Mouse (Mus musculus): Measurements from ENCODE around the gene Haus2.

Gene Haus2

GRCm38 (mm10) chr2:120619538-120619937 is 10.4 kb downstream of the Haus2 start:
- DNase-seq = no peak

- no peak for DNase-seq
Observed at GRCm38 (mm10) chr2:120622920-120623319, 13.7 kb downstream of the Haus2 start.

- no peak for DNase-seq
Observed at GRCm38 (mm10) chr2:120628076-120628865, 19.1 kb downstream of the Haus2 start.

GRCm38 (mm10) chr2:120628886-120629735 is 19.9 kb downstream of the Haus2 start, which contains the start of gene Stard9:
TSS of gene Stard9 (plus strand) at chr2:120629121.
- peak; percentile 100 for DNase-seq

- DNase-seq = peak; percentile 94
Observed at GRCm38 (mm10) chr2:120630246-120630645, 21.1 kb downstream of the Haus2 start.

GRCm38 (mm10) chr2:120630655-120631054 is 21.5 kb downstream of the Haus2 start:
- DNase-seq = no peak

- DNase-seq = no peak
Observed at GRCm38 (mm10) chr2:120631521-120631920, 22.3 kb downstream of the Haus2 start.

- DNase-seq = peak; percentile 98
Observed at GRCm38 (mm10) chr2:120631957-120632356, 22.8 kb downstream of the Haus2 start.

- DNase-seq = peak; percentile 46
Observed at GRCm38 (mm10) chr2:120640835-120641234, 31.7 kb downstream of the Haus2 start.

- DNase-seq = peak; percentile 99
Observed at GRCm38 (mm10) chr2:120643836-120644235, 34.7 kb downstream of the Haus2 start.

GRCm38 (mm10) chr2:120646777-120647176 is 37.6 kb downstream of the Haus2 start:
- peak; percentile 95 for DNase-seq

GRCm38 (mm10) chr2:120652256-120652924 is 43.2 kb downstream of the Haus2 start:
- DNase-seq = peak; percentile 87

GRCm38 (mm10) chr2:120652925-120653284 is 43.7 kb downstream of the Haus2 start:
- peak; percentile 89 for DNase-seq

- DNase-seq = peak; percentile 71
Observed at GRCm38 (mm10) chr2:120654693-120655092, 45.5 kb downstream of the Haus2 start.

- DNase-seq = peak; percentile 64
Observed at GRCm38 (mm10) chr2:120655905-120656304, 46.7 kb downstream of the Haus2 start.

- DNase-seq = peak; percentile 76
Observed at GRCm38 (mm10) chr2:120656711-120657110, 47.5 kb downstream of the Haus2 start.

- peak; percentile 45 for DNase-seq
Observed at GRCm38 (mm10) chr2:120658486-120658885, 49.3 kb downstream of the Haus2 start.

- DNase-seq = peak; percentile 39
Observed at GRCm38 (mm10) chr2:120659318-120659717, 50.1 kb downstream of the Haus2 start.

- peak; percentile 79 for DNase-seq
Observed at GRCm38 (mm10) chr2:120660486-120661078, 51.4 kb downstream of the Haus2 start.

GRCm38 (mm10) chr2:120662766-120663165 is 53.6 kb downstream of the Haus2 start:
- peak; percentile 56 for DNase-seq

GRCm38 (mm10) chr2:120663491-120664154 is 54.4 kb downstream of the Haus2 start:
- DNase-seq = peak; percentile 88

- DNase-seq = peak; percentile 29
Observed at GRCm38 (mm10) chr2:120667446-120667845, 58.3 kb downstream of the Haus2 start.

Data from heart, adult 11 months (tissue).